Mouse (Mus musculus): ENCODE results near the gene Ddx19a. TPM values are rescaled to one million over a fixed set of nuclear protein-coding genes. Genes with fewer than 3 reads are reported as not detected.
A peak's percentile ranks its signal among the peaks of the same experiment; 100 is the strongest.
"Not testable (repeated sequence)": the region's sequence is repeated elsewhere in the genome, so short reads cannot be mapped to it uniquely, and the experiment has no call there.

Ddx19a gene
- total RNA-seq, 2 experiments from 2014 or later, result 22.5 to 49.9 TPM

DNA sequence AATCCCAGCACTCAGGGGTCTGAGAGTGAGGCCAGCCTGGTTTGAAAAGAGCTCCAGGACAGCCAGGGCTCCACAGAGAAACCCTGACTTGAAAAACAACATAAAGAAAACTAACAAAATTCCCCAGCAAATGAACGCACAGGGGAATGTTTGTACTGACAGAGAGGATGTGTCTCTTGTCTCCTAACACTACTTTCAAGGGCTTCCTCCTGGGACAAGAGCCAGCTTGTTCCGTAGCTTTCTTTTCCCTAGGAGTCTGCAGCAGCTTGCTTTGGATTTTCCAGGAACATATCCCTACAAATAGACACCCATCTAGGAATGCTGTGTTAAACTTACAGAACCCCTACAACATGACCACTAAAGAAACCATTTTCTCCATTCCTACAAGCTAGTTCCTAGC is 19.6 kb downstream of the Ddx19a start:
- ATAC-seq (replicated peaks; ENCODE audit: low FRiP score, poor library complexity, severe bottlenecking), result not testable (repeated sequence)

DNA sequence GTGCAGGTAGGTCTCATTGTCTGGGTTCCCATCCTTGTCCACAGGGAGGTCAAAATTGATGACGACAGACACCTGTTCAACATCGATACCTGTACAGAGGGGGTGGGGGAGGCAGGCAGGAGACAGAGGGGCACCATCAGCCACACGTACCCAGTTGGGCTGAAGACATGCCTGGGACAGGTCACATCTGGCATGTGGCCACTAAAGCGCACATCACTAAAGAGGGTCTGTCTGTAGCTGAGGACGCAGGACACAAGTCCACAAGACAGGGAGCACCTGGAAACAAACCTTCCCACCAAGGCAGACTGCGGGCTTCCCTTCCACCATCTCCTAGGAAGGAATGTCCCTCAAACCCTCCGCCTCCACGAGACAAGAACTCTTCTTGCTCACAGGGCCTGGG is 21.1 kb downstream of the Ddx19a start:
- ATAC-seq (replicated peaks; ENCODE audit: low FRiP score, poor library complexity, severe bottlenecking), result not testable (repeated sequence)

DNA sequence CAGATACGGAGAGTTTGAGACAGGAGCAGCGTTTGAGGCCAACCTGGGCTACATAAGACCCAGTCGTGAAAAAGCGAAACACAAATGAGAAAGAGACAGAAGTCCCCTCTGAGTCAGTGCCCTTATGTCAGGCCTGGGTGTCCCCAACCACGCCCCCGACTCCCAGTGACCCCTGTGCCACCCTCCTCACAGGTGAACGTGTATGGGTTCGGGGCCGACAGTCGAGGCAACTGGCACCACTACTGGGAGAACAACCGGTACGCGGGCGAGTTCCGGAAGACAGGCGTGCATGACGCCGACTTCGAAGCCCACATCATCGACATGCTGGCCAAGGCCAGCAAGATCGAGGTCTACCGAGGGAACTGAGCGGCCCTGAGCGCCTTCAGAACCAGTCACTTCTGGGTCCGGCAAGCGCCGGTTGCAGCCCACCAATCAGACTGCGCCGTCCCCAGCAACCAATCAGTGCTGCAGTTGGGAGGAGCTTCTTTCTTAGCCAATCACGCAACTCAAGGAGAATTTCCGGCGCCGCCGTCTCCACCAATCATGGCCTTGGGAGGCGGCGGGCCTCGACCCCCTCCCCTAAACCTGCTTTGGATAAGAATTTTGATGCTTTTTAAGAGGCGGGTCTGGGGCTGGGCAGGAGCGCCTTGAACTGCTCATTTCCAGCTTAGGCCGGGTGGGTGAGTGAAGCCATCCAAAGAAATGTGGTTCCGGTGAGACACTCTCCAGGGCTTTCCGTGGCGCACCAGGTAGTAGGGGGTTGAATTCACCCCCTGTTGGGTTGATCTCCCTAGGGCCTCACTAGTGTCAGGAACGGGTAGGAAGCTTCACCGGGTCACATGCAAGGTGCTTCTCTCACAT is 27.5 kb downstream of the Ddx19a start:
- peak; percentile 88 for ATAC-seq (replicated peaks; ENCODE audit: low FRiP score, poor library complexity, severe bottlenecking)

DNA sequence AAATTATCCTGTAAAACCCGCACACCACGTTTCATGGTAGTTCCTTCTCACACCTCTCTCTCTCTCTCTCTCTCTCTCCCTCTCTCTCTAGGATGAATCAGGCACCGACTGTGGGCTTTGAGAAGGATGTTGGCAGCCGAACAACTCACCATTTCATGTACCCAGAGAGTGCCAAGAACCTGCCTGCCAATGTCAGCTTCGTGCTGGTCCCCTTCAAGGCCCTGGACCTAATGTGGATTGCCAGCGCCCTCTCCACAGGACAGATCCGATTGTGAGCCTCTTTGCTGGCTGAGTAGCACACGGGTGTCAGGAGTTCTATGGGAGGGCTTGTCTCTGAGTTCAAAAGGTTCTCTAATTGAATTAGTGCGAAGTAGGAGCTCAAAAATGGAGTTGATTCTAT is 30.3 kb downstream of the Ddx19a start:
- no peak for ATAC-seq (replicated peaks; ENCODE audit: low FRiP score, poor library complexity, severe bottlenecking)

DNA sequence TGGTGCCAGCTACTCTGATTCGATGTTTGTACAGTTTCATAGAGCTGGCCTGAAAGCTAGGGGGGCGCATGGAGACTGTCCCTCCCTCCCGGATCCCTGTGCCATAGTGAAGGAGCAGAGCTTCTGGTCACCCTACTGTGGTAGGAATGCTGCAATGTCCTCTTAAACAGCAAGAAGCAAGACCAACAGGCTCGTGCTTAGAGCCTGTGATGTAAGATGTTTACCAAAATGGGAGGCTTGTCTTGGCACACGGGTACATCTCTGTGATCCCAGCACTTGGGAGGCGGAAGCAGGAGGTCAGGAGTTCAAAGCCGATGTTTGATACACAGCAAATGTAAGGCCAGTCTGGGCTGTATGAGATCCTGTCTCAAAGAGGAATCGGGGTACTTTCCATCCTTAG is 31.0 kb downstream of the Ddx19a start:
- ATAC-seq (replicated peaks; ENCODE audit: low FRiP score, poor library complexity, severe bottlenecking), result no peak

DNA sequence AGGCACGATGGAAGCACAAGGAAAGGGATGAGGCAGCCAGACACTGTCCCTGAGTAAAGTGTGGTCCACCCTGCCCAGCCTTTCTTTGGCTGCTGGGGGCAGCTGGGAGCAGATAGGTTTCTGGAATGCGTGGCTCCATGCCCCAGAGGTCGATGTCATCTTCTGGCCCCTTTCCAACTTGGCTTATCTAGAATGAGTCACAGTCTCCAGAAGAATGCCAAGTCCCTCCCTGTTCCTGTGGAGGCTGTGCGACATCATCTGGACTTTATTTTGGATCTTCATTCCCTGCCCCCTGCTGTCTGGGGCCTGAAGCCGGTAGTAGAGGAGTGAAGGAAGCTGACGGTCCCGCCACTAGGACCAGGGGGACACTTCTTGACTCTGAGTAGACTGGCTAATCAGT is 32.0 kb downstream of the Ddx19a start:
- peak; percentile 53 for ATAC-seq (replicated peaks; ENCODE audit: low FRiP score, poor library complexity, severe bottlenecking)

DNA sequence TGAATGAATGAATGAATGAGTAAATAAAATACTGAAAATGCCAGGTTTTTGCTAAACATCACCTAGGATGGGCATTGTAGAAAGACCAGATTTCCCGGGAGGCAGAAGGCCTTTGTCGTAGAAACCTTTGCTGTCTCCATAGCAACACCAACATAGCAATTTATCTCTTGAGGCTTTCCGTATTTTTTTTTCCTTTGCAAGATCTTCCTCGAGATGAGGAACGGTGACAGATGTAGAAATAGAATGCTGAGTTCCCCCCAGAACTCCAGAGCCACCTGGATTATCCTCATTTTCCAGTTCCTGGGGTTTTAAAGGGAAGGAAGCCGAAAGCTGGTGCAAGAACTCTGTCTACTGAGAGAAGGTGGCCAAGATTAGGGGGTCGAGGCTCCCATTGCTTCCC is 32.9 kb downstream of the Ddx19a start:
- ATAC-seq (replicated peaks; ENCODE audit: low FRiP score, poor library complexity, severe bottlenecking), result no peak

DNA sequence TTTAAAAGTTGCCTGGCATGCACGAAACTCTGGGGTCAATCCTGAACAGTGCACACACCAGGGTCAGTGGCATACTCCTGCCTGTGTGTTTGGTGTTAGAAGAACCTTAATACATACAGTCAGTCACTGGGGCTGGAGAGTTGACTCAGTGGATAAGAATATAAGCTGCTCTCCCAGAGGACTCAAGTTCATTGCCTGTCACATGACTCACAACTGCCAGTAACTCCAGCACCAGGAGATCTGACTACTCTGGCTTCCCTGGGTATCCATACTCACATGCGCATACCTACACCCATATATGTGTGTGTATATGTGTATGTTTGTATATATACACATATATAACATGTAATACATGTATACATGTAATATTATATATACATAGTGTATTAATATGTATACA is 34.5 kb downstream of the Ddx19a start:
- ATAC-seq (replicated peaks; ENCODE audit: low FRiP score, poor library complexity, severe bottlenecking), result no peak

DNA sequence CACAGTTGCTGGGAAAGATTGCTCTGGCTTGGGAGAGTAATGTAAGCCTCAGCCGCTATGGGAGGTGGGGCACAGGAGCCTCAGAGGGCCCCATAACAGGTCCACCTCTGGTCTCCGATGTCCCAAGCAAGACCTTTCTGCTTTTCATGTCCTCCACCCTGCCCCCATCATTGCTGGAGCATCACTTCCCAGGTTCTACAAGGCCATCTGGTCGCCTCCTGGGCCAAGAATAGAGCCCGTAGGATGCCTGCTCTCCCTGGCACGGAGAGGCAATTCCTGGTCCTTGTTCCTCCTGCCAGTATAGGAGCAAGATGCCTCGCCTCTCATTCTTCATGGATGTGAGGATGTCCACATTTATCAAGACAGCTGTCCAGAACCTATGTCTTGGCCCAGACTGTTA is 37.7 kb downstream of the Ddx19a start:
- no peak for ATAC-seq (replicated peaks; ENCODE audit: low FRiP score, poor library complexity, severe bottlenecking)

DNA sequence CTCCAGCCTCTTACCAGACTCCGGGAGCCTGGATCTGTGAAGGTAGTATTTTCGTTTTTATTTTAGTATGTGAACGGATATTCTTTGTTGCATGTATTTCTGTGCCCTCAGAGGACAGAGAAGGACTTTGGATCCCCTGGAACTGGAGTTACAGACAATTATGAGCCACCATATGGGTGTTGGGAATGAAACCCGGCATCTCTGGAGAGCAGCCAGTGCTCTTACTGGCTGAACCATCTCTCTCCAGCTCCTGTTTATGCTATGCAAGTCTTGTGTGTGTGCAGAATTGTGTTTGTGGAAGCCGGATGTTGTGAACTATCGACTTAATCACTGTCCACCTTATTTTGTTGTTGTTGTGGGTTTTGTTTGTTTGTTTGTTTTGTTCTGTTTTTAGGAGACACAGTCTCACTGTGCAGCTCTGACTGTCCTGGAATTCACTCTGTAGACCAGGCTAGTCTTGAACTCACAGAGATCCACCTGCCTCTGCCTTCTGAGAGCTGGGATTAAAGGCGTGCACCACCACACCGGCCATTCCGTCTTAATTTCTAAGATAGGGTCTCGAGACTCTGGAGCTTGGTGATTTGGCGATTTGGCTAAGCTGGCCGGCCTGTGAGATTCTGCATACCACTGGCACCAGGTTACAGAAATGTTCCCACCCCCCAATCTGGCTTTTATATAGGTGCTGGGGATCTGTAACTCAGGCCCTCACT is 38.4 kb downstream of the Ddx19a start:
- ATAC-seq (replicated peaks; ENCODE audit: low FRiP score, poor library complexity, severe bottlenecking), result no peak

DNA sequence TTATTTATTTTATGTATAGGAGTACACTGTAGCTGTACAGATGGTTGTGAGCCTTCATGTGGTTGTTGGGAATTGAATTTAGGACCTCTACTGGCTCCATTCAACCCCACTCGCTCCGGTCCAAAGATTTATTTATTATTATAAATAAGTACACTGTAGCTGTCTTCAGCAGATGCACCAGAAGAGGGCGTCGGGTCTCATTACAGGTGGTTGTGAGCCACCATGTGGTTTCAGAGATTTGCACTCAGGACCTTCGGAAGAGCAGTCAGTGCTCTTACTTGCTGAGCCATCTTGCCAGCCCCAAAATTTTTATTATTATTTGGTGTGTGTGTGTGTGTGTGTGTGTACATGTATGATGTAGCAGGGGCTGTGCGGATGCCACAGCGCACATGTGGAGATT is 39.0 kb downstream of the Ddx19a start:
- ATAC-seq (replicated peaks; ENCODE audit: low FRiP score, poor library complexity, severe bottlenecking), result not testable (repeated sequence)

DNA sequence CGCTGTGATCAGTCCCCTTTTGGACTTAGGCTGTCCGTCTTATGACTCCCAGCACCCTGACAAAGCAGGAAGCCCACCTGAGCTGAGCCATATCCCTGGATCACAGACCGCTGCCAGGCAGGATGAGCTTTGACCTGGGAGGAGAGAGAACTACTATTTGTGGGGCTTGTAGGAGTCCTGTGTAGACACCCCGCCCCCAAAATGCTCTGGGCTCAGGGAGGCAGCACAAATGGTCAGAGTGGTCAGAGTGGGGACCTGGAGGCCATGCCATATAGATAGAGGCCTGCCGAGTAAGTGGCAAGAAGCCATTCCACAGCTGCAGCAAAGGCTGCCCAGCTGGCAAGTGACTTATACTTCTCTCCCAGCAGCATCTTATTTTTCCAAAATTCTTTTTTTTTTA is 39.5 kb downstream of the Ddx19a start:
- ATAC-seq (replicated peaks; ENCODE audit: low FRiP score, poor library complexity, severe bottlenecking), result no peak

DNA sequence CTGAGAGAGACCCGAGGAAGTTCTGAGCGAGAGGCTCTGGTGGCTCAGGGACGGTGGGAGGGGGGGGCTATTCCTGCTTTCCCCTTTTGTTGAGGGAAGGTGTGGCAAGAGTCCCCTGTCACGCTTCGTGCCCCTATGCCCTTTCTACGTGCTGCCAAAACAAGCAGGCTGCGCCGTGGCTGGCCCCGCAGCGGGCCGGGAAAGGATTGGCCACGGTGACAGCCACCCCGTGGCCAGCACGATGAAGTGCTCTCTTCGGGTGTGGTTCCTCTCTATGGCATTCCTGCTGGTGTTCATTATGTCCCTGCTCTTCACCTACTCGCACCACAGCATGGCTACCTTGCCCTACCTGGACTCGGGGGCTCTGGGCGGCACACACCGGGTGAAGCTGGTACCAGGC is 40.1 kb downstream of the Ddx19a start:
- no peak; the same call in 1 of the 2 replicates for ATAC-seq (replicated peaks; ENCODE audit: low FRiP score, poor library complexity, severe bottlenecking)

DNA sequence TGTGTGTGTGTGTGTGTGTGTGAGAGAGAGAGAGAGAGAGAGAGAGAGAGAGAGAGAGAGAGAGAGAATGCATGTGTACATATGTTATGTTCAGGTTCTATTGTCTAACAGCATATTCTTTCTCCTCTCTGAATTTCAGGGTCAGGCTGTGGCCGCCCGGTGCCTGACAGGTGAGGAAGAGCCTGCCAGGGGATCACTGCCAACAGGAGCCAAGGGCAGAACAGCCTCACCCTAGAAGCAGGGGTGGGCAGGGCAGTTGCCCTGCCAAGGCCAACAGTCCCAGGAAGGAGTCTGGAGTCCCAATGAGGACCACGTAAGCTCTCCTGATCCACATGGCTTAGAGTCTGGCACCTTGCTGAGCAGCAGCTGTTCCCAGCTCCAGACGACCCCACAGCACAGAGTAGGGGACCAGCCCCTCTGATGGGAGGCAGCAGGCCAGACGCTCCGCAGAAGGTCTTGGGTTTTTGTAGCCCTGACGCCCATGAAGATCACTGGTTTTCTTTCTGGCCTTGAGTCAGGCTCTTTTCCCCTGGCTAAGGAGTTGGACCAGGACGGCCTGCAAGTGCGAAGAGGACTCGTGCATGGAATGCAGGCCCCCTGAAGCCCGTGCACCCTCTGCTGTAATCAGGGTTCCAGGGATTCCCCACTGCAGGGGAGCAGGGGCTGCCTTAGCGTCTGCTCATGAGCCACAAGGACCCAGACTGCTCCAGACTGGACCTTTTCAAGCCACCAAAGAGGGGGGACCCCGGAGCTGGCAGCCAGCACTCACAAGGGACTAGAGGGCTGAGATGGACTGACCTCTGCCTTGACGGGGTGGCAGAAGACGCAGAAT is 40.8 kb downstream of the Ddx19a start:
- no peak for ATAC-seq (replicated peaks; ENCODE audit: low FRiP score, poor library complexity, severe bottlenecking)

DNA sequence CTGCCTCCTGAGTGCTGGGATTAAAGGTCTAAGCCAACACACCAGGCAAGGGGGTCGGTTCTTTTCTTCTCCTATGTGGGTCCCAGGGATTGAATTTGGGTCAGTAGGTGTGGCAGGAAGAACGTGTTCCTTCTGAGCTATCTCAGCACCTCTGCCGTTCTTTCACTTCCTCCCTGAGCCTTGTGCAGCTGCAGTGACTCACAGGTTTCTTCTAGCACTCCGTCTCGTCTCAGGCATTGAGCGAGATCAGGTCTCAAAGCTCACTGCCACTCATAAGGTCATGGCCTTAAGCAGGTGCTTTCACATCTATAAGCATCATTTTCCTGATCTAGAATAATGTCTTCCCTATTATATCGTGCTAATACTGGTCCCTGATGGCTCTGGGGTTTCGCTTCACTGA is 42.8 kb downstream of the Ddx19a start:
- ATAC-seq (replicated peaks; ENCODE audit: low FRiP score, poor library complexity, severe bottlenecking), result no peak

DNA sequence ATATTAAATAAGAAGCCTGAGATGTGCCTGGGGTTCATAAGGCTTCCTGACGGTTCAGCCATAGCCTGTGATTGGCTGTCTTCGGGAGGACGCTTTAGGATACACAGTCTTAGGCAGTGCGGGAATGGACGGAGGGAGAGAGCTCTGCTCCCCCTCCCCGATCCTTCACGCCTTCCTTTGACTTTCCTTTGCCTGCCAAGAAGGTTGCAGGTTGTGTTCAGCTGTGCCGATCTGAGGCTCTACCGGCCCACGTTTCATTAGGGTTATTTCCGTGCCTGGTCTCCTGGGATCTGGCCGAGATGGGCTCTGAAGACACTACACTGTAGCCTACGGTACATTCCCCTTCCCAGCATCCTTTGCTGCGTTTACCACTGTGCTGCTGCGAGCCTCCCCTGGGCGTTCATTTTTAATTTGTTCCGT is 47.5 kb downstream of the Ddx19a start:
- ATAC-seq (replicated peaks; ENCODE audit: low FRiP score, poor library complexity, severe bottlenecking), result no peak

DNA sequence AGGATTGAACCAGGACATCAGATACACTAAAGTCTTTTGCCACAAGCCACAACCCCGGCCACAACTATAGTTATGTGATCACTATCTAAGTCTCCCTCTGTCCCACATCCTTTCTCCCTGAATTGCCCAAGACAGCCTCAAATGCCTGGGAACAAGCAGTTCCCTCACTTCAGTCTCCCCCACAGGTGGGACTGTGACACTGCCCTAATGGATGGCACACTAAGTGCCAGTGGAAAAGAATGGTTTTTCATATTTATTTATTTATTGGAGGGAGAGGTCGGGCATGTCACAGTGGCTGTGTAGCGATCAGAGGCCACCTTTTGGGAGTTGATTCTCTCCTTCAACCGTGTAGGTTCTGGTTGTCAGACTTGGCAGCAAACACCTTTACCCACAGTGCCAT is 51.9 kb downstream of the Ddx19a start:
- no peak for ATAC-seq (replicated peaks; ENCODE audit: low FRiP score, poor library complexity, severe bottlenecking)

DNA sequence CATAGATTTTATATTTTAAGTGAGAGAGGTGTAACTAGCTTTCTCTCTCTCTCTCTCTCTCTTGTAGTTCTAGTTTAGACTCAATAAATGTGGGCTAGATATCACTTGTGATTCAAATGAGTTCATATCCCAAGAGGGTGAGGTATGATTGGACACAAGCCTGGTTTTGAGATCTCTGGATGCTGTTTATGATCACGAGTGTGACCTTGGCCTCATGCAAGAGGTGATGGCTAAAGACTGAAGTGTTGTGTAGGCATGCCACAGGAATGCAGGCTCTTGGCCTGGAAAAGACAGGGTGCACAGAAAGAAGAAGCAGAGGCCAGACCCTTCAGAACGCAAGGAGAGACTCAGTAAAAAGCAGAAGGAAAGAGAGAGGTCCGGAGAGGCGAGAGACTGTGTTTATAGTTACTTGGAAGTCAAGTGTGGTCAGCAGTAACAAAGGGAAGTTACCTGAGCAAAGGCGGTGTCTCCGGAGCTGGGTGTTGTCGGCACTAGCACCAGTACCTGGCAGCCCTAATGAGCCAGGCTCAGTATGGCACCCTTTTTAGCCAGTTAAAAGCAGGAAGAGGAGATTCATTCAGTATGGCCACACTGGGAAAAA is 53.2 kb downstream of the Ddx19a start:
- no peak for ATAC-seq (replicated peaks; ENCODE audit: low FRiP score, poor library complexity, severe bottlenecking)

DNA sequence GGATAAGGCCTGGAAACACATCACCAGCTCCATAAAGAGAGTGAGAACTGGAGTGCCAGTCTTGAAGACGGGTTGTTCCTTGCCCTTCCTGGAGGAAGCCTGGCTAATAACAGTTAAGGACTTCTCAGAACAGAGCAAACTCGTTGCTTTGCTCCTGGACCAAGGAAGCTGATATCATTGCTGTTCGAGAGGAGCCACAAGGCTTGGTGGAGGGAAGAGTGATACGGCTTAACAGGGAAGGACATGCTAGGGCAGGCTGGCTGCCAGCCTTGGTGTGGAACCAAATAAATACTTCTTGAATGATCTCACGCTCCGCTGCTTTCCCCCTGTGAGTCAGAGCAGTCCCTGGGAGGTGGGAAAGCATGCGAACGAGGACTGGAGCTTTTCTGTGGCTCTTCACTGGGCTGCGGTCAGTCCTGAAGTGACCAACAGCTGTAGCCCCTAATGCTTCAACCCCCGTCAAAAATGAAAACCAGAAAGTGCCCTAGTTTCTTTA is 56.1 kb downstream of the Ddx19a start:
- no peak for ATAC-seq (replicated peaks; ENCODE audit: low FRiP score, poor library complexity, severe bottlenecking)

Data from erythroid progenitor cell, adult 5-6 weeks (primary cell).